Mouse (Mus musculus) kidney, postnatal 0 days (tissue): ENCODE data around the gene Jam3. TPM values are rescaled to one million over a fixed set of nuclear protein-coding genes. Genes with fewer than 3 reads are reported as not detected.

Source experiments
- ATAC-seq: fragments of 200-750 bp; cut with Nextera tagmentation; replicated peaks from 2 replicates; pipeline ENCODE4 v1.8.0; 2017; ENCODE audit warnings: low read depth, moderate number of reproducible peaks, moderate TSS enrichment, moderate library complexity; ENCODE audit not compliant: low FRiP score
- DNase-seq: peaks from one replicate; pipeline ENCODE4 v3.0.0-alpha.2; 2016; ENCODE audit warnings: low spot score
- H3K27ac ChIP-seq: fragments of 300-500 bp; sonication (generic); 2 replicates; pipeline ENCODE4 v1.5.1; 2014; ENCODE audit warnings: mild to moderate bottlenecking
- H3K27me3 ChIP-seq: fragments of 300-500 bp; sonication (generic); 2 replicates; pipeline ENCODE4 v1.6.1; 2014; ENCODE audit warnings: low read length, mixed read lengths; ENCODE audit not compliant: insufficient read depth
- H3K36me3 ChIP-seq: fragments of 300-500 bp; sonication (generic); 2 replicates; pipeline ENCODE4 v1.6.1; 2014; ENCODE audit warnings: low read length, mixed read lengths; ENCODE audit not compliant: insufficient read depth
- H3K4me1 ChIP-seq: fragments of 300-500 bp; sonication (generic); replicated peaks from 2 replicates; pipeline ENCODE4 v1.6.1; 2014; ENCODE audit warnings: antibody characterized with exemption, low read length, mixed read lengths; ENCODE audit not compliant: insufficient read depth
- H3K4me2 ChIP-seq: fragments of 300-500 bp; sonication (generic); 2 replicates; pipeline ENCODE4 v1.6.1; 2014; ENCODE audit warnings: mild to moderate bottlenecking, low read length, moderate library complexity, mixed read lengths
- H3K4me3 ChIP-seq: fragments of 300-500 bp; sonication (generic); replicated peaks from 2 replicates; pipeline ENCODE4 v1.5.1; 2014; ENCODE audit warnings: low read depth, low read length
- H3K9ac ChIP-seq: fragments of 300-500 bp; sonication (generic); 2 replicates; pipeline ENCODE4 v1.6.1; 2014; ENCODE audit warnings: low read depth, low read length
- H3K9me3 ChIP-seq: fragments of 300-500 bp; sonication (generic); replicated peaks from 2 replicates; pipeline ENCODE4 v1.6.1; 2016; ENCODE audit warnings: low read length, inconsistent platforms, mixed read lengths
- CTCF ChIP-seq: IDR thresholded peaks from 2 replicates; pipeline ENCODE4 v1.5.1; 2016; ENCODE audit warnings: antibody characterized with exemption, low read depth, mild to moderate bottlenecking, moderate library complexity
- WGBS: fragments of 180-500 bp; shearing (Covaris S2); extraction: QIAGEN DNeasy Blood & Tissue Kit; methylation state at CpG from one replicate; pipeline ENCODE4 v1.1.7; 2014; 5-methylcytosine and 5-hydroxymethylcytosine counted together
- polyA plus RNA-seq: library from polyadenylated mRNA; unstranded; fragments of >200 nt; fragmentation: Nextera tagmentation; extraction: Ambion mirVana; gene quantifications from 2 replicates; pipeline ENCODE4 v1.2.1, GENCODE M21; 2015

Gene Jam3
- polyA plus RNA-seq, 1 experiment from 2014 or later, result 56.8 TPM

DNA sequence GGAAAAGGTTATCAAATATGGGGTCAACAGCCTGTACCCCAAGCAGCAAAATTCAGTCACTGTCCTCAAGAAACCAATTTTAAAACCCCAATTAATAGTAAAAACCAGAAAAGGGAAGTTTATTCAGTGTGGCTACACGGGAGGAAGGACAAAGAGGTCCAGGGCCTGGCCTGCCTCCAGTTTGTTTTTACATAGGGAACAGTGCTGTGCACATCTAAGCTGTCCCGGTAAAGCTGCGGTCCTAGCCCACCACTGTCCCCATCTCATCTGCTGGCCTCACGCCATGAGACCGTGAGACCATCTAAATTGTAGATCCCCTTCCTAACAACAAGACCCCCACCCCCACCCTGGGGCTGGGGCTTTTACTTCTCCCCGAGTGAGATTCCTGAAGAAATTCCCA is 29.8 kb downstream of the Jam3 start:
- no peak for ATAC-seq
- 64% methylated on average over 6 of the region's 6 CpGs for whole genome bisulfite sequencing
- no peak overlapping the region for H3K4me2 ChIP-seq

DNA sequence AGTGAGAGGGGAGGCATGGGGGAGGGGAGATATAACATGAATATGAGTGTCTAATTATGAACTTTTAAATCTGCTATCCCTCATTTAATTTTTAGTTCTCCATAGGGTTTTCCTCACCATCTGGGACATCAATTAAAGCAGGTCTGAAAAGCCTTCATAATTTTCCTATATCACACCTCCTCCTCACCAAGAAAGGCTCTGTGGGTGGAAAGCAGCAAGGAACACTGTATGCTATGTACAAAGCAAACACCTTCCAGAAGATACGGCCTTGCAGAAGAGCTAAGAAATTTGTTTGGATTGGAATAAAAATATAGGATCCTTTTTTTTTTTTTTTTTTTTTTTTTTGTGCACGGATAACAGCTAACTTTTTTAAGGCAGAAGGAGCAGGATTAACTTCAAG is 31.3 kb downstream of the Jam3 start:
- no peak overlapping the region for H3K4me2 ChIP-seq
- ATAC-seq (no peak), DNase-seq (no peak)
- no peaks in the 10 kb centered on the region for H3K9me3 ChIP-seq
- WGBS, result 81% methylated on average over 2 of the region's 2 CpGs
- no peak overlapping the region for H3K9ac ChIP-seq
- TF ChIP-seq CTCF, result no peak
- H3K27me3 ChIP-seq, result no peaks in the 10 kb centered on the region
- no peaks in the 10 kb centered on the region for H3K36me3 ChIP-seq
- no peak overlapping the region for H3K27ac ChIP-seq
- no peak overlapping the region for H3K4me3 ChIP-seq
- H3K4me1 ChIP-seq, result no peaks in the 10 kb centered on the region

More for the DNA sequence above, 29.8 kb downstream of the Jam3 start:
- Histone ChIP-seq H3K27ac (no peak overlapping the region), H3K27me3 (no peaks in the 10 kb centered on the region), H3K4me1 (no peaks in the 10 kb centered on the region), H3K9me3 (no peaks in the 10 kb centered on the region), H3K36me3 (no peaks in the 10 kb centered on the region), H3K4me3 (no peak overlapping the region), H3K9ac (no peak overlapping the region)
- TF ChIP-seq CTCF, result no peak
- no peak for DNase-seq

DNA sequence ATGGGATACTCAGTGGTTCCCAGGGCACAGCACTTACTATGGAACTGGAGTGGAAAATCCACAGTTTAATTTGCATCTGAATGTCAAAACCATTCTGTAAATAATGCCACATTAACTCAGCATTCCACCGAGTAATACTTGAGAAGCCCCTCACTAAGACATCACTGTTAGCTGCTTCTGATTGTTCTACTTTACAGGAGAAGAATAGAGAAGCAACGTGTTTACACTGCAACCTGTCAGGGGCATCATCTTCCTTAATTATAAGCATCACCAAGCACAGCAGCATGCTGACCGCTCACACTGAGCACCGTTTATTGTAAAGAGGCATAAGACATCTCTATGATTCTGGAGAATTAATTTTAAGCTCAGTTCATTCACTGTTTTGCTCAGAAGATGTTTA is 32.3 kb downstream of the Jam3 start:
- DNase-seq, result no peak
- TF ChIP-seq CTCF, result no peak
- no peaks in the 10 kb centered on the region for H3K27me3 ChIP-seq
- no peak overlapping the region for H3K4me2 ChIP-seq
- no peak overlapping the region for H3K27ac ChIP-seq
- ATAC-seq, result no peak
- no peaks in the 10 kb centered on the region for H3K9me3 ChIP-seq
- H3K36me3 ChIP-seq, result no peaks in the 10 kb centered on the region
- no peaks in the 10 kb centered on the region for H3K4me1 ChIP-seq
- H3K9ac ChIP-seq, result no peak overlapping the region
- no peak overlapping the region for H3K4me3 ChIP-seq
- WGBS, result 82% methylated on average over 4 of the region's 4 CpGs

DNA sequence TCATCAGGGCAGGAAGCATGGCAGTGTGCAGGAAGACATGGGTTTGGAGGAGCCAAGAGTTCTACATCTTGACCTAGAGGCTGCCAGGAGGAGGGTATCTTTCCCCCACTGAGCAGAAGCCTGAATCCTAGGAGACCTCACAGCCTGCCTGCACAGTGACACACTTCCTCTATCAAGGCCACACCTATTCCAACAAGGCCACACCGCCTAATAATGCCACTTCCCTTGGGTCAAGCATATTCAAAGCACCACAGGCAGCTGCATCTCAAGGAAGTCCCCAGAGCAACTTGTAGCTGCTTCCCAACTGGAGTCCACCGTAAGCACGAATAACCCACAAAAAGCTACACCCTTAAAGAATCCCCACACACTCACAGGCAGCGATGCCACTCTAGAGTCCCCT is 33.1 kb downstream of the Jam3 start:
- H3K4me2 ChIP-seq, result no peak overlapping the region
- DNase-seq (no peak), ATAC-seq (no peak)
- no peak overlapping the region for H3K4me3 ChIP-seq
- no peak overlapping the region for H3K27ac ChIP-seq
- H3K9ac ChIP-seq, result no peak overlapping the region
- no peaks in the 10 kb centered on the region for H3K9me3 ChIP-seq
- 91% methylated on average over 4 of the region's 4 CpGs for WGBS
- no peaks in the 10 kb centered on the region for H3K4me1 ChIP-seq
- TF ChIP-seq CTCF, result no peak
- H3K36me3 ChIP-seq, result no peaks in the 10 kb centered on the region
- no peaks in the 10 kb centered on the region for H3K27me3 ChIP-seq

DNA sequence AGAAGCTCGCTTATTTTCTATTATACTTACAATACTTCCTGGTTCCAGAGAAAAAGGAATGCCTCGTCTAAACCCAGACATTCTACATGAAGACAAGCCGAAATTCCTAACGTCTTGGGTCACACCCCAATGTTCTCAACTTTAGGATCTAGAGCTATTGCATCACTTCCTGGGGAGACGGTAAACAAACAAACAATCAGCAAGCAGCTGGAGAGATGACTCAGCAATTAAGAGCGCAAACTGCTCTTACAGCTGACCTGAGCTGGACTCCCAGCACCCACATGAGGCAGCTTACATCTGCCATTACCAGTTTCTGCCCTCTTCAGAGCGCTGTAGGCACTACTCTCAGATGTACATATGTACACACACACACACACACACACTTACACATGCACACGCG is 34.0 kb downstream of the Jam3 start:
- no peak for ATAC-seq
- no peaks in the 10 kb centered on the region for H3K4me1 ChIP-seq
- no peaks in the 10 kb centered on the region for H3K36me3 ChIP-seq
- no peak overlapping the region for H3K4me3 ChIP-seq
- H3K9ac ChIP-seq, result no peak overlapping the region
- no peak overlapping the region for H3K4me2 ChIP-seq
- peak; percentile 37 for DNase-seq
- no peak overlapping the region for H3K27ac ChIP-seq
- 86% methylated on average over 9 of the region's 9 CpGs for WGBS
- H3K27me3 ChIP-seq, result no peaks in the 10 kb centered on the region
- TF ChIP-seq CTCF, result no peak
- H3K9me3 ChIP-seq, result no peaks in the 10 kb centered on the region

GRCm38 (mm10) chr9:27111756-27112155 is 43.5 kb downstream of the Jam3 start:
- H3K4me2 ChIP-seq, result no peak overlapping the region
- H3K4me3 ChIP-seq, result no peak overlapping the region
- 83% methylated on average over 3 of the region's 3 CpGs for whole genome bisulfite sequencing
- H3K36me3 ChIP-seq, result no peaks in the 10 kb centered on the region
- no peaks in the 10 kb centered on the region for H3K27me3 ChIP-seq
- no peak overlapping the region for H3K27ac ChIP-seq
- ATAC-seq, result no peak
- H3K9me3 ChIP-seq, result no peaks in the 10 kb centered on the region
- no peak for DNase-seq
- H3K4me1 ChIP-seq, result no peaks in the 10 kb centered on the region
- TF ChIP-seq CTCF, result no peak
- H3K9ac ChIP-seq, result no peak overlapping the region

DNA sequence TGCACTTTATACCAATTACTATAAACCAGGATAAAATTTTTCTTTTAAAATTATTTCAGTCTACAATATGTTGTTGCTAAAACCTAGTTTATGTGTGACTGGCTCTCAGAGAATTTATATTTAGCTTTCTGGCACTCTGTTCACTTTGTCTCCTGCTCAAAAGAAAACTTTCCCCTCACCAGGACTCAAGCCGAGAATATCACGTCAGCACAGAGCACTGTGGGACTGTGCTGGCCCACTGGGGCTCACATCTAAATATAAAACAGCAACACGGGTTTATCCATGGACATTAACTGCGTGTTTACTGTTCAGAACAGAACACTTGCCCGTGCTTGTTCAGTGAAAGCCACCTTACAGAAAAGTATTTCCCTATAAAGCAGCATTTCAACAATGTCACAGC is 44.5 kb downstream of the Jam3 start:
- WGBS, result 47% methylated on average over 5 of the region's 5 CpGs
- DNase-seq (no peak), ATAC-seq (no peak)
- no peaks in the 10 kb centered on the region for H3K36me3 ChIP-seq
- H3K9ac ChIP-seq, result no peak overlapping the region
- no peak overlapping the region for H3K4me2 ChIP-seq
- no peaks in the 10 kb centered on the region for H3K9me3 ChIP-seq
- peak overlapping the region; percentile 60; the same call in 1 of the 2 replicates for H3K27ac ChIP-seq
- H3K27me3 ChIP-seq, result no peaks in the 10 kb centered on the region
- no peak overlapping the region for H3K4me3 ChIP-seq
- H3K4me1 ChIP-seq, result no peaks in the 10 kb centered on the region
- no peak for TF ChIP-seq CTCF
